Mouse (Mus musculus) cortical plate, adult 2 months (tissue): ENCODE results near the gene Dgki. TPM values are rescaled to one million over a fixed set of nuclear protein-coding genes. Genes with fewer than 3 reads are reported as not detected.

Source experiments
- H3K27ac ChIP-seq: fragments of 200-500 bp; 2 replicates; pipeline ENCODE4 v1.5.1; 2012; ENCODE audit warnings: low read length, control low read depth, inconsistent platforms; ENCODE audit not compliant: insufficient read depth
- H3K4me1 ChIP-seq: fragments of 200-500 bp; 2 replicates; pipeline ENCODE4 v1.6.1; 2011; ENCODE audit warnings: low read length; ENCODE audit not compliant: control insufficient read depth, insufficient read depth
- H3K4me3 ChIP-seq: fragments of 200-500 bp; 2 replicates; pipeline ENCODE4 v1.5.1; 2011; ENCODE audit warnings: mild to moderate bottlenecking, low read length, control low read depth; ENCODE audit not compliant: insufficient read depth
- CTCF ChIP-seq: fragments of 200-500 bp; IDR thresholded peaks from 2 replicates; pipeline ENCODE4 v1.5.1; 2011; ENCODE audit warnings: mild to moderate bottlenecking, control low read depth, low read length; ENCODE audit not compliant: insufficient read depth; ENCODE audit errors: extremely low read depth
- POLR2A ChIP-seq: fragments of 200-500 bp; IDR thresholded peaks from 2 replicates; pipeline ENCODE4 v1.6.1; 2011; ENCODE audit warnings: mild to moderate bottlenecking, low read length, control low read depth; ENCODE audit not compliant: insufficient read depth; ENCODE audit errors: extremely low read depth
- polyA plus RNA-seq: library from polyadenylated mRNA; depleted of rRNA; stranded (reverse); fragments of >200 nt; gene quantifications from 2 replicates; pipeline ENCODE4 v1.2.3, GENCODE M21; 2012; rRNA removed

The Dgki gene
- polyA plus RNA-seq, 1 experiment = 12.9 TPM

DNA sequence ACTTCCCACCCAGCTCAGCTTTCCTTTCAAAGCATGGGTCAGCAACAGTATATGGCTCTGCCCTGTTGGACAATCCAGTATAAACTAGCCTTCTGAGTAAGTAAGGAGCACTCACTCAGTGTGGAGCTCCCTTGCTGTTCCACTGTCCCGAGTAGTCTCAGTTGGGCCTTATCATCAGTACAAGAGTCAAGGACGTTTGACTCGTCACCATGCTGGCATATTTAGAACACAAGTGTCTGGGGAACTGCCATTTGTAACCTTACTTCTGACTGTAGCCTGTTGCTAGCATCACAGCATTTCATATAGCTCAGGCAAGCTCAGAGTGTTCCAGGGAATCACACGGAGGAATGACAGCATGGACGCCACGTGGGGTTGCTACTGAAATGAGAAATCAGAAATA is 493.1 kb downstream of the Dgki start:
- TF ChIP-seq POLR2A = no peak
- no peak for TF ChIP-seq CTCF
- Histone ChIP-seq H3K27ac (no peak overlapping the region), H3K4me3 (no peak overlapping the region), H3K4me1 (peaks cover 5% of the 10 kb centered on the region)

DNA sequence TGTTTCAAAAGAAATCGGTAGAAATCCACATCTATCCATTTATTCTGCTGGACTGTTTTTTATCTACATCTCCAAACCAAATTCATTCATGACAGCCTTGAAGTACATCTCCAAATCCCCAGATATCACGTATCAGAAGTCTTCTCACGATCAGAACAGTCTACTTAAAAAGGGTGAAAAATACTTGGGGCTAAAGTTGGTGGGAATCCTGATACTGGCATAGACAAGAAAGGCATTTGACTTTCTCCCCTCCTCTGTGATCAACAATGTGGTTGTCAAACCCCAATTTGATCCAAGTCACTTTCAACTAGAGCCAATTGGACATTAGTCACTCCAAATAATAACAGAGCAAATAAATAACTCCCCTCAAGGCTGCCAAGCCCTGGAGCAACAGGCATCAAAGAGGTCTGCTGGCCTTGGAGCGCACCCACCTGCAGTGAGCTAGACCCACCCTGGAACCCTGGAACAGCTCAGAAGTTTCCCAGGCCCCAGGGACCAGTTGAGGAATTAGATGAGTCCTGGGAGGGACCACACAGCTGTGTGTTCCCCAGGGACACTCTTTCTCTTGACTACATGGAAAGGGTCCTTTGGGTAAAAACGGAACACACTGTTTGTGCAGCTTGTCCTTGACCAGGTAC is 499.6 kb downstream of the Dgki start:
- Histone ChIP-seq H3K27ac (peak overlapping the region; percentile 81; the same call in 1 of the 2 replicates), H3K4me1 (peaks cover 7% of the 10 kb centered on the region), H3K4me3 (no peak overlapping the region)
- no peak for TF ChIP-seq POLR2A
- no peak for TF ChIP-seq CTCF

DNA sequence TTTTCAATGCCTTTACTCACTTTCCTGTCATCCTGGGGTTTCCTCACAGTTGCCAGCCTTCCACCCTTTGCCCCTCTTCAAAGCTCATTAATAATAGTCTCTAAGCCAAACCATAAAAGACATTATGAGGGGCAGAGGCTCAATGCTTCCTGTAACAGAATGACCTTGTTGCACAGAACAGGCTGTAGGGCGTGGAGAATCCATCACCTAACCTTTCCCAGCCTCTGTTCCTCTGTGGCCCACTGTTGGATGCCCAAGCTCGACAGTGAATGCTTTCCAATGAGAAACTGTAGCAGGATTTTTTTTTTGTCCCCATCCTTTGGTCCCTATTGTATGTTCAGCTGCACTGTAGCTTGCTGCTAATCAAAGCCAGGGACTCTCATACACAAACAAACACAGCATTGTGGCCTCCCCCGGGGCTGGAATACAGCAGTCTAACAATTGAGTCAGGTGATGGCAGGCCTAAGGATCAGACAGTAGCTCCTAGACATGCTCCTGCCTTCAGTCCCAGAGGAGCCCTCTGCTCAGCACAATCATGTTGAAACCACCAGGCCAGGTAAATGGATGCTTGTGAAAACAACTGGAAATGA is 502.8 kb downstream of the Dgki start:
- peaks cover 6% of the 10 kb centered on the region for H3K4me1 ChIP-seq
- TF ChIP-seq CTCF (no peak), POLR2A (no peak)
- H3K27ac ChIP-seq = peak overlapping the region; percentile 90
- no peak overlapping the region for H3K4me3 ChIP-seq

Other genes with a start within 250 kb of the Dgki start
- 4.9 and 5.6 TPM in 2 replicates for gene Creb3l2, start 142.0 kb upstream of the Dgki start, polyA plus RNA-seq
- gene Akr1d1, start 230.0 kb upstream of the Dgki start, polyA plus RNA-seq = not detected in 2 replicates